Mouse (Mus musculus) liver, embryonic 14.5 days (tissue): ENCODE data around the gene St6galnac5. TPM values are rescaled to one million over a fixed set of nuclear protein-coding genes. Genes with fewer than 3 reads are reported as not detected.

Experiments
- ATAC-seq: fragments of 200-750 bp; cut with Nextera tagmentation; 2 replicates; pipeline ENCODE4 v1.8.0; 2017; ENCODE audit warnings: moderate number of reproducible peaks, mild to moderate bottlenecking, moderate library complexity; ENCODE audit not compliant: insufficient read depth
- DNase-seq, 3 experiments: peaks; one replicate each; pipeline ENCODE4 v3.0.0-alpha.2; 2012 to 2013; ENCODE audit warnings: low read depth in 3 of 3, low spot score in 3 of 3
- H3K27ac ChIP-seq: fragments of 300-500 bp; sonication (generic); 2 replicates; pipeline ENCODE4 v1.5.1; 2014; ENCODE audit warnings: moderate library complexity, mild to moderate bottlenecking, control low read depth, inconsistent platforms
- H3K27me3 ChIP-seq: fragments of 300-500 bp; sonication (generic); 2 replicates; pipeline ENCODE4 v1.6.1; 2014; ENCODE audit warnings: mild to moderate bottlenecking, low read length, moderate library complexity; ENCODE audit not compliant: control insufficient read depth, insufficient read depth
- H3K36me3 ChIP-seq: fragments of 300-500 bp; sonication (generic); replicated peaks from 2 replicates; pipeline ENCODE4 v1.6.1; 2014; ENCODE audit warnings: low read depth; ENCODE audit not compliant: control insufficient read depth, insufficient read depth
- H3K4me1 ChIP-seq, 2 experiments: fragments of 200-500 bp in 1 of 2; fragments of 300-500 bp in 1 of 2; sonication (generic) in 1 of 2; replicated peaks; 2 replicates each; pipeline ENCODE4 v1.6.1; 2012 to 2014; ENCODE audit warnings: antibody characterized with exemption in 1 of 2, inconsistent platforms in 1 of 2, low read length in 1 of 2; ENCODE audit not compliant: control insufficient read depth in 2 of 2, insufficient read depth in 2 of 2
- H3K4me2 ChIP-seq: fragments of 300-500 bp; sonication (generic); 2 replicates; pipeline ENCODE4 v1.6.1; 2014; ENCODE audit warnings: low read depth, mild to moderate bottlenecking, control low read depth, moderate library complexity
- H3K4me3 ChIP-seq, 2 experiments: fragments of 200-500 bp in 1 of 2; fragments of 300-500 bp in 1 of 2; sonication (generic) in 1 of 2; 2 replicates each; pipeline ENCODE4 v1.5.1; 2012 to 2014; ENCODE audit warnings: low read depth in 2 of 2, low read length in 2 of 2, mild to moderate bottlenecking in 2 of 2, control low read depth in 1 of 2, inconsistent platforms in 1 of 2, moderate library complexity in 1 of 2; ENCODE audit not compliant: insufficient read depth in 1 of 2
- H3K9ac ChIP-seq: fragments of 300-500 bp; sonication (generic); replicated peaks from 2 replicates; pipeline ENCODE4 v1.6.1; 2014; ENCODE audit warnings: mild to moderate bottlenecking, control low read depth, moderate library complexity
- H3K9me3 ChIP-seq: fragments of 300-500 bp; sonication (generic); 2 replicates; pipeline ENCODE4 v1.6.1; 2016; ENCODE audit warnings: low read length, mixed read lengths; ENCODE audit not compliant: control insufficient read depth
- CTCF ChIP-seq: IDR thresholded peaks from 2 replicates; pipeline ENCODE4 v1.5.1; 2016; ENCODE audit warnings: antibody characterized with exemption, low read depth, control low read depth
- EP300 ChIP-seq: IDR thresholded peaks from 2 replicates; pipeline ENCODE4 v1.6.1; 2016; ENCODE audit warnings: antibody characterized with exemption, low read depth
- WGBS: fragments of 180-500 bp; shearing (Covaris S2); extraction: QIAGEN DNeasy Blood & Tissue Kit; methylation state at CpG from one replicate; pipeline ENCODE4 v1.1.7; 2014; ENCODE audit not compliant: insufficient replicate concordance; 5-methylcytosine and 5-hydroxymethylcytosine counted together
- polyA plus RNA-seq, 2 experiments: library from polyadenylated mRNA; depleted of rRNA in 1 of 2; stranded (reverse) in 1 of 2; unstranded in 1 of 2; fragments of >200 nt; fragmentation: Nextera tagmentation in 1 of 2; extraction: Ambion mirVana in 1 of 2; gene quantifications; 2 replicates each; pipeline versions ENCODE4 v1.2.1 to v1.2.3; 2012 to 2014

The St6galnac5 gene
- polyA plus RNA-seq, 2 experiments = 0.01 TPM; not detected in 1

DNA sequence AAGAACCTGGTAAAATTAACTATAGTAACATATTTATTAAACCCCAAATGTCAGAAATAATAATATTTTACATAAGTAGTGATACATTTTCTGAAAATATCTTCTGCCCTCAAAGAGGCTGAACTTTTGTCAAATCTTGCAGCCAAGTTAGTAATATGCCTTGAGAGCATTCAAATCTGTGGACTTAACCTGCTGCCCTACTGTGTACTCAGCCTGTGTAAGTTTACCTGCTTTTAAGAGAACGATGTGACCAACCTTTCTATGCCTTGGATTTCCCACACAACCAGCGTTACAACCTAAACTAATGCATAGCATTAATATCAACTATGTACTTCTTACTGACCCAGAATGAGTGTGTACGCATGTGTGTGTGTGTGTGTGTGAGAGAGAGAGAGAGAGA lies 48.3 kb downstream of the St6galnac5 start:
- H3K4me1 ChIP-seq = peaks cover 2 to 15% of the 10 kb centered on the region in 2 experiments; a peak in 3 of 4 replicates
- DNase-seq (no peak), ATAC-seq (no peak)
- H3K27ac ChIP-seq = no peak overlapping the region
- no peaks in the 10 kb centered on the region for H3K36me3 ChIP-seq
- 80% methylated on average over 3 of the region's 3 CpGs for WGBS
- H3K9me3 ChIP-seq = no peaks in the 10 kb centered on the region
- H3K27me3 ChIP-seq = no peaks in the 10 kb centered on the region
- H3K4me2 ChIP-seq = no peak overlapping the region
- H3K9ac ChIP-seq = no peak overlapping the region
- no peak overlapping the region for H3K4me3 ChIP-seq
- TF ChIP-seq EP300 = no peak
- no peak for TF ChIP-seq CTCF

DNA sequence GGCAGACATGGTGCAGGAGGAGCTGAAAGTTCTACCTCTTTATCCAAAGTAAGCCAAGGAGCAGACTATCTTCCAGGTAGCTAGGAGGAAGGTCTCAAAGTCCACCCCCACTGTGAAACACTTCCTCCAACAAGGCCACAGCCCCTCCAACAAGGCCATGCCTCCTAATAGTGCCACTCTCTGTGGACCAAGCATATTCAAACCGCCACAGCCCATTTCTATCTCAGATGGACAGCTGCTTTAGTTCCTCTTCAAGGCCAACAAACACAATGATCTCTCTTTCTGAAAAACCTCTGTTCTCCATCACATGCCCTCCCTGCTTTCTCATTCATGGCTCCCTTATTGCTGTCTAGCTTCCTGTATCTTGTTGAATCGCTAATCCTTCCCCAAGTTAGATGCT lies 49.5 kb downstream of the St6galnac5 start:
- ATAC-seq (no peak), DNase-seq (no peak)
- Histone ChIP-seq H3K4me3 (no peak overlapping the region), H3K4me2 (no peak overlapping the region), H3K9ac (no peak overlapping the region), H3K27ac (no peak overlapping the region), H3K4me1 (peaks cover 2 to 19% of the 10 kb centered on the region in 2 experiments; a peak in 3 of 4 replicates), H3K9me3 (no peaks in the 10 kb centered on the region), H3K36me3 (no peaks in the 10 kb centered on the region), H3K27me3 (no peaks in the 10 kb centered on the region)
- 41% methylated on average over 2 of the region's 2 CpGs for WGBS
- TF ChIP-seq CTCF (no peak), EP300 (no peak)

DNA sequence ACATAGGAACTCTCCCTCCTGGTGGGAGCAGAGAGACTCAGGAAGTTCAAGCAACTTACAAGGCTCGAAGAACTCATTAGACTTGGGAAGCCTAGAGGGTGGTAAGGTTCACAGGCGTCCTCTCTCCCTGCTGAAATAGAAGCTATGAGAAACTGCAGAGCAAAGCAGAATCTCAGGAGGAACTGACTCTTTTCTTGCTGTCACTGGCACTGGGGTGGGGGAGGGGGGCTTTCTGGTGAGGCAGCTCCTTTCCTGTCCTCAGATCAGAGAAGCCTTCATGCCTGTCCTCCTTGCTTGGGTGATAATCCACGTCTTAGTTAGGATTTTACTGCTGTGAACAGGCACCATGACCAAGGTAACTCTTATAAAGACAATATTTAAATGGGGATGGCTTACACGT lies 50.0 kb downstream of the St6galnac5 start:
- TF ChIP-seq EP300 (no peak), CTCF (no peak)
- WGBS = 37% methylated on average over 4 of the region's 4 CpGs
- Histone ChIP-seq H3K36me3 (no peaks in the 10 kb centered on the region), H3K4me1 (peaks cover 2 to 19% of the 10 kb centered on the region in 2 experiments; a peak in 3 of 4 replicates), H3K4me2 (no peak overlapping the region), H3K4me3 (no peak overlapping the region), H3K9ac (no peak overlapping the region), H3K27me3 (no peaks in the 10 kb centered on the region), H3K27ac (no peak overlapping the region), H3K9me3 (no peaks in the 10 kb centered on the region)
- ATAC-seq (no peak), DNase-seq (no peak)

DNA sequence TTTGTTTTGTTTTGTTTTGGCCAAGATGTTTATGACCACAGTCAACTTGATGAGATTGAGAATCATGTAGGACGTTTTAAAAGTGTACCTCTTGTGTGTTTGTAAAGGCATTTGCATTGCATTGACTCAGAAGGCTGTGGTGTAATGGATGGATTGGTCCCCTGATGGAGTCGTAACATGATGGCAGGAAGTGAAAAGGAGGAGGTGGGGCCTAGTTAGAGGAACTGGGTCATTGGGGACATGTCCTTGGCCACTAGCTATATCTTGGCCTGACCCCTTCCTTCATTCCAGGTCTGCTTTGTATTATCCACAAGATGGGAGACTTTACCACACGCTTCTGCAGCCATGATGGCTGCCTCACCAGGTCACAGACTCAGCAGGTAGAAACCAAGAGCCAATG lies 50.7 kb downstream of the St6galnac5 start:
- Histone ChIP-seq H3K36me3 (no peaks in the 10 kb centered on the region), H3K4me3 (no peak overlapping the region), H3K4me1 (peaks cover 2 to 17% of the 10 kb centered on the region in 2 experiments; a peak in 3 of 4 replicates), H3K27ac (no peak overlapping the region), H3K27me3 (no peaks in the 10 kb centered on the region), H3K4me2 (no peak overlapping the region), H3K9ac (no peak overlapping the region), H3K9me3 (no peaks in the 10 kb centered on the region)
- ATAC-seq (no peak), DNase-seq (no peak)
- 65% methylated on average over 3 of the region's 3 CpGs for WGBS
- TF ChIP-seq CTCF = no peak
- TF ChIP-seq EP300 = no peak

DNA sequence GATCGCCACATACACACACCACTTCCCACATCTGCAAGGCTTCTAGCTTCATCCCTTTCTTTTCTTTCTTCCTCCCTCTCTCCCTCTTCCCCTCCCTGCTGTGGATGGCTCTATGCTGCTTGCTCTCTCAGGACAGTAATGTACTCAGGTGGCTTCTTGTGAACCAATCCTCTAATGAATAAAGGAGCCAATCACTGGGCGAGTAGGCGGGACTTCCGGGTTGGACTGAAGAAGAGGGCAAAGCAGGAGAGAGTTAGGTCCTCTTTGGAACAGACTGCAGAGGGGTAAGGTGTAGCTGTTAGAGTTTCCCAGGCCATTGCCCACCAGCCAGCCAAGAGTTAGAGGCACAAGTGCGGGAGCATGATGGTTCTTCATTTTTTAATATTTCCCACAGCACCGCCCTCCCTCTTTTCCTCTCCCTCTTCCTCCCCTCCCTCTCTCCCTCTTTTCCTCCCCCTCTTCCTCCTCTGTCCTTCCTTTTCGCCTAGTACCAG lies 52.2 kb downstream of the St6galnac5 start:
- no peak overlapping the region for H3K4me3 ChIP-seq

More for the DNA sequence above, 52.2 kb downstream of the St6galnac5 start:
- no peak overlapping the region; the same call in 1 of the 2 replicates for H3K4me2 ChIP-seq
- H3K36me3 ChIP-seq = no peaks in the 10 kb centered on the region
- H3K27me3 ChIP-seq = no peaks in the 10 kb centered on the region
- TF ChIP-seq CTCF = no peak
- no peak for TF ChIP-seq EP300
- DNase-seq = no peak
- H3K4me1 ChIP-seq = peaks cover 2 to 17% of the 10 kb centered on the region in 2 experiments; a peak in 3 of 4 replicates
- WGBS = 48% methylated on average over 7 of the region's 7 CpGs
- H3K9me3 ChIP-seq = no peaks in the 10 kb centered on the region
- H3K27ac ChIP-seq = no peak overlapping the region
- no peak overlapping the region; the same call in 1 of the 2 replicates for H3K9ac ChIP-seq
- ATAC-seq = peak; percentile 66
